Mouse (Mus musculus): ENCODE results near the gene Adcy2.

- TF ChIP-seq CTCF (IDR thresholded peaks at IDR 0.05; ENCODE audit: extremely low read depth, insufficient read depth, low read length) (no peak), POLR2A (IDR thresholded peaks at IDR 0.05; ENCODE audit: extremely low read depth, insufficient read depth, low read length) (no peak)
Observed at GRCm38 (mm10) chr13:68811185-68811584, 188.2 kb downstream of the Adcy2 start.

Measured in cortical plate, adult 2 months (tissue).